In the genomic region with DNA sequence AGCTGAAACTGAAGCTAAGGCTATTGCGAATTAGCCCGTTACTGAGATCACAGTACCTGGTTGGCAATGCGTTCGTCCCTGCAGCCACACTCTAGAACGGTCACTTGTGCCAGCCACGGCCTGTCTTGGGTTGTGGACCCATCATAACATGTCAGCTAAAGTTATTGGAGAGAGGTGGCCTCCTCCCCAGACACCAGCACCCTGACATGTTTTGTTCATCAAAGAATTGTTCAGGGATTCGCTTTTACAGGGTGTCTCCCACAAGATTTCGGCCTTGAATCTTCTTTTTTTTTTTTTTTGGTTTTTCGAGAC, we compare ENCODE assay signal across 8 mouse cellular contexts. TPM values are rescaled to one million over a fixed set of nuclear protein-coding genes. Genes with fewer than 3 reads are reported as not detected.
DNase-seq lines count a peak whose midpoint lies in the region; ATAC-seq lines count a peak whose summit lies in the region.

No protein-coding gene starts in this region.

- no peak for DNase-seq in lung, postnatal 10 days
- no peak for DNase-seq in limb, embryonic 10.5 days (ENCODE audit: low spot score)
- no peak for DNase-seq in gastrocnemius, postnatal 36 days
- no peak for DNase-seq in ovary, postnatal 10 days (ENCODE audit: low spot score)
- no peak for DNase-seq in right cerebral cortex, postnatal 36 days (ENCODE audit: low spot score in 2 of 2)

- peaks cover 14% of the 10 kb centered on the region for H3K4me1 ChIP-seq in lung, embryonic 15.5 days
- H3K4me1 ChIP-seq in limb, embryonic 10.5 days, result peaks cover 16% of the 10 kb centered on the region
- H3K4me1 ChIP-seq in neural tube, embryonic 15.5 days, result peaks cover 21% of the 10 kb centered on the region

- H3K4me3 ChIP-seq in lung, embryonic 15.5 days, result peak overlapping the region; percentile 62
- H3K4me3 ChIP-seq in limb, embryonic 10.5 days, result peak overlapping the region; percentile 83
- peak overlapping the region; percentile 73 for H3K4me3 ChIP-seq in neural tube, embryonic 15.5 days (replicated peaks)

- intact Hi-C loops in gastrocnemius, postnatal 36 days (cut with DNase I), result no loop called here

- H3K36me3 ChIP-seq in lung, embryonic 15.5 days, result peaks cover 22% of the 10 kb centered on the region
- H3K36me3 ChIP-seq in limb, embryonic 10.5 days, result peaks cover 35% of the 10 kb centered on the region
- peaks cover 23% of the 10 kb centered on the region for H3K36me3 ChIP-seq in neural tube, embryonic 15.5 days

- no peaks in the 10 kb centered on the region for H3K27me3 ChIP-seq in lung, embryonic 15.5 days
- H3K27me3 ChIP-seq in limb, embryonic 10.5 days (ENCODE audit: low read depth, poor library complexity, severe bottlenecking), result peaks cover 4% of the 10 kb centered on the region; the same call in 1 of the 2 replicates
- peaks cover 12% of the 10 kb centered on the region for H3K27me3 ChIP-seq in neural tube, embryonic 15.5 days (replicated peaks)

- H3K9me3 ChIP-seq in lung, embryonic 15.5 days, result no peaks in the 10 kb centered on the region
- H3K9me3 ChIP-seq in limb, embryonic 10.5 days (replicated peaks), result no peaks in the 10 kb centered on the region
- no peaks in the 10 kb centered on the region for H3K9me3 ChIP-seq in neural tube, embryonic 15.5 days (replicated peaks)

- 55% methylated on average over 9 of the region's 9 CpGs for WGBS in lung, embryonic 15.5 days
- WGBS in limb, embryonic 10.5 days, result 66% methylated on average over 9 of the region's 9 CpGs
- WGBS in neural tube, embryonic 15.5 days, result 65% methylated on average over 9 of the region's 9 CpGs

- no peak overlapping the region for H3K27ac ChIP-seq in lung, embryonic 15.5 days
- H3K27ac ChIP-seq in limb, embryonic 10.5 days, result peak overlapping the region; percentile 87
- H3K27ac ChIP-seq in neural tube, embryonic 15.5 days (replicated peaks), result peak overlapping the region; percentile 77

- H3K4me2 ChIP-seq in lung, embryonic 15.5 days, result peak overlapping the region; percentile 81
- peak overlapping the region; percentile 77 for H3K4me2 ChIP-seq in neural tube, embryonic 15.5 days

- ATAC-seq in lung, embryonic 15.5 days (ENCODE audit: borderline replicate concordance, extremely low read depth, low FRiP score, low TSS enrichment), result 0 out of 2 replicates have a peak, but pooled peaks have one; percentile 19
- peak; percentile 30 for ATAC-seq in erythroid progenitor cell, adult 5-6 weeks (replicated peaks; ENCODE audit: low FRiP score, poor library complexity, severe bottlenecking)
- peak; percentile 67 for ATAC-seq in neural tube, embryonic 15.5 days (ENCODE audit: low FRiP score)

- H3K9ac ChIP-seq in lung, embryonic 15.5 days, result peak overlapping the region; percentile 60; the same call in 1 of the 2 replicates
- peak overlapping the region; percentile 77 for H3K9ac ChIP-seq in neural tube, embryonic 15.5 days (replicated peaks)

RNA-seq across cellular contexts. Expression of a gene that starts 0.3 kb away (rescaled TPM):
- polyA plus RNA-seq in lung, embryonic 15.5 days (2015; fragmentation: Nextera tagmentation; extraction: Ambion mirVana), result 76.2 and 79.1 TPM in 2 replicates
- total RNA-seq in erythroid progenitor cell, adult 5-6 weeks (2015; ENCODE audit: low replicate concordance), result 32.1 and 50.7 TPM in 2 replicates
- 8.8 and 13.7 TPM in 2 replicates for total RNA-seq in erythroid progenitor cell, adult 5-6 weeks (2017; ENCODE audit: low replicate concordance)
- polyA plus RNA-seq in limb, embryonic 10.5 days (2016; fragmentation: Nextera tagmentation; extraction: Ambion mirVana), result 105 and 113 TPM in 2 replicates
- 158 and 169 TPM in 2 replicates for polyA plus RNA-seq in neural tube, embryonic 15.5 days (2015; fragmentation: Nextera tagmentation; extraction: Ambion mirVana)
- 10 to 100 TPM; 11.5 to 12.3 TPM for total RNA-seq in gastrocnemius, postnatal 36 days (2021)

RNA-seq across cellular contexts. Expression of a gene that starts 10.8 kb away (rescaled TPM):
- polyA plus RNA-seq in lung, embryonic 15.5 days (2015; fragmentation: Nextera tagmentation; extraction: Ambion mirVana), result 33.9 and 34.6 TPM in 2 replicates
- 5.4 and 23.1 TPM in 2 replicates for total RNA-seq in erythroid progenitor cell, adult 5-6 weeks (2015; ENCODE audit: low replicate concordance)
- total RNA-seq in erythroid progenitor cell, adult 5-6 weeks (2017; ENCODE audit: low replicate concordance), result 4.1 and 8.6 TPM in 2 replicates
- polyA plus RNA-seq in limb, embryonic 10.5 days (2016; fragmentation: Nextera tagmentation; extraction: Ambion mirVana), result 41.2 and 46.9 TPM in 2 replicates
- polyA plus RNA-seq in neural tube, embryonic 15.5 days (2015; fragmentation: Nextera tagmentation; extraction: Ambion mirVana), result 29.8 and 31.1 TPM in 2 replicates
- total RNA-seq in gastrocnemius, postnatal 36 days (2021), result 1 to 10 TPM; 5.6 to 5.9 TPM

RNA-seq across cellular contexts. Expression of a gene that starts 39.2 kb away (rescaled TPM):
- polyA plus RNA-seq in lung, embryonic 15.5 days (2015; fragmentation: Nextera tagmentation; extraction: Ambion mirVana), result 37.1 and 40.8 TPM in 2 replicates
- total RNA-seq in erythroid progenitor cell, adult 5-6 weeks (2015; ENCODE audit: low replicate concordance), result 37.1 and 52.8 TPM in 2 replicates
- 64.1 and 90.7 TPM in 2 replicates for total RNA-seq in erythroid progenitor cell, adult 5-6 weeks (2017; ENCODE audit: low replicate concordance)
- 35.9 and 48.2 TPM in 2 replicates for polyA plus RNA-seq in limb, embryonic 10.5 days (2016; fragmentation: Nextera tagmentation; extraction: Ambion mirVana)
- 55.8 and 62.6 TPM in 2 replicates for polyA plus RNA-seq in neural tube, embryonic 15.5 days (2015; fragmentation: Nextera tagmentation; extraction: Ambion mirVana)
- total RNA-seq in gastrocnemius, postnatal 36 days (2021), result 10 to 100 TPM; 13.7 to 17.8 TPM

RNA-seq across cellular contexts. Expression of a gene that starts 45.7 kb away (rescaled TPM):
- polyA plus RNA-seq in lung, embryonic 15.5 days (2015; fragmentation: Nextera tagmentation; extraction: Ambion mirVana), result 0.04 TPM in 1 of 2 replicates, not detected in the other
- total RNA-seq in erythroid progenitor cell, adult 5-6 weeks (2015; ENCODE audit: low replicate concordance), result not detected in 2 replicates
- not detected in 2 replicates for total RNA-seq in erythroid progenitor cell, adult 5-6 weeks (2017; ENCODE audit: low replicate concordance)
- not detected in 2 replicates for polyA plus RNA-seq in limb, embryonic 10.5 days (2016; fragmentation: Nextera tagmentation; extraction: Ambion mirVana)
- 3.0 and 3.7 TPM in 2 replicates for polyA plus RNA-seq in neural tube, embryonic 15.5 days (2015; fragmentation: Nextera tagmentation; extraction: Ambion mirVana)
- total RNA-seq in gastrocnemius, postnatal 36 days (2021), result not detected

RNA-seq across cellular contexts. Expression of a gene that starts 56.5 kb away (rescaled TPM):
- 0.58 and 0.64 TPM in 2 replicates for polyA plus RNA-seq in lung, embryonic 15.5 days (2015; fragmentation: Nextera tagmentation; extraction: Ambion mirVana)
- not detected in 2 replicates for total RNA-seq in erythroid progenitor cell, adult 5-6 weeks (2015; ENCODE audit: low replicate concordance)
- not detected in 2 replicates for total RNA-seq in erythroid progenitor cell, adult 5-6 weeks (2017; ENCODE audit: low replicate concordance)
- polyA plus RNA-seq in limb, embryonic 10.5 days (2016; fragmentation: Nextera tagmentation; extraction: Ambion mirVana), result 0.41 TPM in 1 of 2 replicates, not detected in the other
- 4.4 and 4.8 TPM in 2 replicates for polyA plus RNA-seq in neural tube, embryonic 15.5 days (2015; fragmentation: Nextera tagmentation; extraction: Ambion mirVana)
- total RNA-seq in gastrocnemius, postnatal 36 days (2021), result not detected
